Mouse (Mus musculus) olfactory bulb, adult 2 months (tissue): ENCODE data around the gene Frat2.

Experiments used
- CTCF ChIP-seq: fragments of 200-500 bp; IDR thresholded peaks from 2 replicates; pipeline ENCODE4 v1.5.1; 2012; ENCODE audit warnings: low read depth, mild to moderate bottlenecking, low read length, moderate library complexity; ENCODE audit not compliant: insufficient read depth
- POLR2A ChIP-seq: fragments of 200-500 bp; IDR thresholded peaks from 2 replicates; pipeline ENCODE4 v1.6.1; 2012; ENCODE audit warnings: mild to moderate bottlenecking, low read depth, low read length, moderate library complexity; ENCODE audit not compliant: insufficient read depth

DNA sequence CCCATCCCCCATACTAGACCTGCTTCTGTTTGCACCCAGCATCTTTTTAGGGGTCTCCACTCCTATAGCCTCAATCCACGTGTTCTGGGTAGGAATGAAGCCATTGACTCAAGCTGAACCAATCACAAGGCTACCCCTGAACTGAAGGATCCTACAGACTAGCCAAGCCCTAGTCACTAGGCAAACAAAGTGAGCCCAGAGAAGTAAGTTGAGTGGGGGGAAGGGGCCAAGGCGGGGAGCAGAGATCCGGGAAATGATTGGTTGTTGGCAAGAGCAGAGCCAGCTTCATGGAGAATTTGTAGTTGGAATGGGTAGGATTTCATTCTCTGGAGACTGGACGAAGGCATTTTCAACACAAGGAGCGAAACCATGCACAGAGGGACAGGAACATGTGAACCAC is 31.0 kb downstream of the Frat2 start:
- TF ChIP-seq POLR2A (no peak), CTCF (no peak)
